ENCODE assay signal across 17 mouse cellular contexts in genomic region chr12:77991627-77992026, GRCm38 (mm10).
DNase-seq lines count a peak whose midpoint lies in the region; ATAC-seq and TF ChIP-seq lines count a peak whose summit lies in the region.
"Had no signal": no experiment of that assay in that cellular context is flagged by ENCODE, and none has a peak within 500 bp of the region (broad histone marks: within the 10 kb centered on the region; RNA-seq: fewer than 3 reads in every experiment).

No protein-coding gene starts in this region.

- H3K27ac ChIP-seq in embryonic facial prominence, embryonic 14.5 days (replicated peaks; ENCODE audit: low read depth, low read length): no peak overlapping the region
- no peak overlapping the region for H3K27ac ChIP-seq in embryonic facial prominence, embryonic 10.5 days (replicated peaks)
- H3K27ac ChIP-seq in forebrain, postnatal 0 days (ENCODE audit: low read depth, low read length): no peak overlapping the region
- H3K27ac ChIP-seq: hindbrain, embryonic 12.5 days; limb, embryonic 10.5 days; liver, embryonic 14.5 days; macrophage had no signal

- WGBS in embryonic facial prominence, embryonic 14.5 days: 65% methylated on average over 6 of the region's 6 CpGs
- 65% methylated on average over 6 of the region's 6 CpGs for WGBS in embryonic facial prominence, embryonic 10.5 days
- WGBS in forebrain, postnatal 0 days: 14% methylated on average over 6 of the region's 6 CpGs

- H3K27me3 ChIP-seq in embryonic facial prominence, embryonic 14.5 days (replicated peaks; ENCODE audit: control insufficient read depth, insufficient read depth, low read length): no peaks in the 10 kb centered on the region
- no peaks in the 10 kb centered on the region for H3K27me3 ChIP-seq in embryonic facial prominence, embryonic 10.5 days (replicated peaks; ENCODE audit: low read depth, poor library complexity, severe bottlenecking)
- H3K27me3 ChIP-seq in forebrain, postnatal 0 days (ENCODE audit: insufficient read depth, low read length): no peaks in the 10 kb centered on the region
- H3K27me3 ChIP-seq: hindbrain, embryonic 12.5 days had no signal

- no peak overlapping the region for H3K4me2 ChIP-seq in embryonic facial prominence, embryonic 14.5 days (ENCODE audit: low read depth, low read length)
- no peak overlapping the region for H3K4me2 ChIP-seq in forebrain, postnatal 0 days (ENCODE audit: low read depth)
- H3K4me2 ChIP-seq: hindbrain, embryonic 12.5 days had no signal

- no peak for TF ChIP-seq POLR2A in brain, embryonic 14.5 days (IDR thresholded peaks at IDR 0.05; ENCODE audit: borderline replicate concordance, extremely low read depth, insufficient read depth, insufficient read length, poor library complexity, severe bottlenecking)

- no peak; the same call in 1 of the 2 replicates for ATAC-seq in embryonic facial prominence, embryonic 14.5 days (ENCODE audit: low read depth)
- ATAC-seq in forebrain, postnatal 0 days: peak; percentile 60

- H3K4me3 ChIP-seq in embryonic facial prominence, embryonic 14.5 days (ENCODE audit: low read depth, low read length): no peak overlapping the region
- no peak overlapping the region for H3K4me3 ChIP-seq in embryonic facial prominence, embryonic 10.5 days
- no peak overlapping the region for H3K4me3 ChIP-seq in forebrain, postnatal 0 days (ENCODE audit: low read depth, low read length)
- H3K4me3 ChIP-seq: hindbrain, embryonic 12.5 days; limb, embryonic 10.5 days had no signal

- TF ChIP-seq CTCF in brain, embryonic 14.5 days (IDR thresholded peaks at IDR 0.05; ENCODE audit: borderline replicate concordance, extremely low read depth, insufficient read depth, insufficient read length): no peak
- TF ChIP-seq CTCF in forebrain, postnatal 0 days (IDR thresholded peaks at IDR 0.05; ENCODE audit: low read depth): no peak

- H3K4me1 ChIP-seq in embryonic facial prominence, embryonic 14.5 days (ENCODE audit: control insufficient read depth, insufficient read depth, low read length): no peaks in the 10 kb centered on the region
- H3K4me1 ChIP-seq in embryonic facial prominence, embryonic 10.5 days: no peaks in the 10 kb centered on the region
- H3K4me1 ChIP-seq in forebrain, postnatal 0 days (ENCODE audit: insufficient read depth): no peaks in the 10 kb centered on the region

- no peak overlapping the region for H3K9ac ChIP-seq in embryonic facial prominence, embryonic 14.5 days (ENCODE audit: low read depth, low read length)
- no peak overlapping the region for H3K9ac ChIP-seq in forebrain, postnatal 0 days
- H3K9ac ChIP-seq: hindbrain, embryonic 12.5 days; liver, embryonic 14.5 days had no signal

- H3K9me3 ChIP-seq in embryonic facial prominence, embryonic 14.5 days (ENCODE audit: control insufficient read depth, low read length): no peaks in the 10 kb centered on the region
- H3K9me3 ChIP-seq in embryonic facial prominence, embryonic 10.5 days: no peaks in the 10 kb centered on the region
- no peaks in the 10 kb centered on the region for H3K9me3 ChIP-seq in forebrain, postnatal 0 days (ENCODE audit: low read length)
- H3K9me3 ChIP-seq: hindbrain, embryonic 12.5 days; limb, embryonic 10.5 days had no signal

- H3K36me3 ChIP-seq in embryonic facial prominence, embryonic 14.5 days (ENCODE audit: control insufficient read depth, insufficient read depth, low read length): no peaks in the 10 kb centered on the region
- no peaks in the 10 kb centered on the region for H3K36me3 ChIP-seq in embryonic facial prominence, embryonic 10.5 days (replicated peaks)
- H3K36me3 ChIP-seq in forebrain, postnatal 0 days (ENCODE audit: insufficient read depth): no peaks in the 10 kb centered on the region
- H3K36me3 ChIP-seq: hindbrain, embryonic 12.5 days; limb, embryonic 10.5 days had no signal

- DNase-seq in embryonic facial prominence, embryonic 14.5 days (ENCODE audit: low spot score): peak; percentile 38
- DNase-seq in embryonic facial prominence, embryonic 10.5 days (ENCODE audit: low spot score): no peak
- peak; percentile 13 for DNase-seq in lung, postnatal 14 days
- DNase-seq in lung, postnatal 25 days (ENCODE audit: low spot score): no peak
- DNase-seq in brain, embryonic 14.5 days (ENCODE audit: low read depth): peak; percentile 95
- peak; percentile 62 for DNase-seq in forebrain, postnatal 0 days
- no peak for DNase-seq in thymus, postnatal 4 days
- DNase-seq in gastrocnemius, postnatal 4 days (ENCODE audit: low spot score in 2 of 2): no peak
- DNase-seq: B cell, adult 2 months; cerebellum, adult 2 months; heart, adult 18-20 months; kidney, adult 11 months; kidney, postnatal 14 days had no signal

Comparison
In these comparisons a context has a peak if more than half of its experiments do, and no peak if none do; other contexts are left out.
1. DNase-seq: peak in embryonic facial prominence, embryonic 14.5 days (single experiment), lung, postnatal 14 days (single experiment), brain, embryonic 14.5 days (single experiment) and forebrain, postnatal 0 days (single experiment); none in embryonic facial prominence, embryonic 10.5 days (single experiment), lung, postnatal 25 days (single experiment), thymus, postnatal 4 days (single experiment) and gastrocnemius, postnatal 4 days (0 of 2).